Mouse (Mus musculus) forebrain, embryonic 11.5 days (tissue): Measurements from ENCODE around the gene D5Ertd579e. TPM values are rescaled to one million over a fixed set of nuclear protein-coding genes. Genes with fewer than 3 reads are reported as not detected.

Experiments
- ATAC-seq: fragments of 200-750 bp; cut with Nextera tagmentation; replicated peaks from 2 replicates; pipeline ENCODE4 v1.8.0; 2017; ENCODE audit warnings: moderate TSS enrichment; ENCODE audit not compliant: low FRiP score
- DNase-seq: peaks from one replicate; pipeline ENCODE4 v3.0.0-alpha.2; 2017; ENCODE audit warnings: low spot score
- H3K27ac ChIP-seq: fragments of 300-500 bp; sonication (generic); 2 replicates; pipeline ENCODE4 v1.5.1; 2014; ENCODE audit warnings: low read depth, low read length
- H3K27me3 ChIP-seq: fragments of 300-500 bp; sonication (generic); 2 replicates; pipeline ENCODE4 v1.6.1; 2014; ENCODE audit warnings: mild to moderate bottlenecking, low read length, mixed read lengths; ENCODE audit not compliant: control insufficient read depth, insufficient read depth
- H3K36me3 ChIP-seq: fragments of 300-500 bp; sonication (generic); 2 replicates; pipeline ENCODE4 v1.6.1; 2014; ENCODE audit warnings: mild to moderate bottlenecking, low read length, moderate library complexity, mixed read lengths; ENCODE audit not compliant: control insufficient read depth, insufficient read depth
- H3K4me1 ChIP-seq: fragments of 300-500 bp; sonication (generic); replicated peaks from 2 replicates; pipeline ENCODE4 v1.6.1; 2014; ENCODE audit warnings: low read length, mixed read lengths; ENCODE audit not compliant: control insufficient read depth, insufficient read depth
- H3K4me2 ChIP-seq: fragments of 300-500 bp; sonication (generic); 2 replicates; pipeline ENCODE4 v1.6.1; 2014; ENCODE audit warnings: low read depth, mild to moderate bottlenecking, low read length, moderate library complexity, mixed read lengths; ENCODE audit not compliant: severe bottlenecking
- H3K4me3 ChIP-seq: fragments of 300-500 bp; sonication (generic); 2 replicates; pipeline ENCODE4 v1.5.1; 2014; ENCODE audit warnings: low read depth, low read length
- H3K9ac ChIP-seq: fragments of 300-500 bp; sonication (generic); 2 replicates; pipeline ENCODE4 v1.6.1; 2014; ENCODE audit warnings: low read length
- H3K9me3 ChIP-seq: fragments of 300-500 bp; sonication (generic); 2 replicates; pipeline ENCODE4 v1.6.1; 2016; ENCODE audit warnings: low read length, mixed read lengths; ENCODE audit not compliant: control insufficient read depth
- WGBS: fragments of 180-500 bp; shearing (Covaris S2); extraction: QIAGEN DNeasy Blood & Tissue Kit; methylation state at CpG from one replicate; pipeline ENCODE4 v1.1.7; 2014; 5-methylcytosine and 5-hydroxymethylcytosine counted together
- polyA plus RNA-seq: library from polyadenylated mRNA; unstranded; fragments of >200 nt; fragmentation: Nextera tagmentation; extraction: Ambion mirVana; gene quantifications from 2 replicates; pipeline ENCODE4 v1.2.1, GENCODE M21; 2014

The D5Ertd579e gene
- polyA plus RNA-seq, 1 experiment from 2014 or later = 41.9 TPM

DNA sequence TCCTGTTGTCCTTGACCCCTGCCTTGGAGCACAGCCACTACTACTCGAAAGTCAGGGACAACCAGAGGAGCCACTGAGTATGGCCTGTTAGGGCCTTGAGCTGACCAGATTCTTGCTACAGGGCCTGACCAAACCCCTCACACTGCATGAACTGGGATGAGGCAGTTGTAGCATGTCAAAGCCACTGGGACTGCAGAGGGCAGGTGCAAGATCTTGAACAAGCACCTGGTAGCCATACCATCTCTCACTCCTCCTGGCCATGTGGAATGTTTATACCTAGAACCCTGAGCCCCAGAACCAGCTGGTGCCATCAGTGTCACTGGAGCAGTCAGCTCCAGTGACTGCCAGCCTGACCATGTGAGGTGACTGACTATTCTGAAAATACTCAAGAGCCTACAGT, 96.9 kb downstream of the D5Ertd579e start:
- H3K36me3 ChIP-seq = peaks cover 7% of the 10 kb centered on the region; the same call in 1 of the 2 replicates
- H3K4me3 ChIP-seq = no peak overlapping the region
- WGBS = 93% methylated on average over 1 of the region's 1 CpGs
- no peaks in the 10 kb centered on the region for H3K9me3 ChIP-seq
- ATAC-seq (no peak), DNase-seq (no peak)
- H3K27ac ChIP-seq = no peak overlapping the region
- no peaks in the 10 kb centered on the region for H3K27me3 ChIP-seq
- H3K9ac ChIP-seq = no peak overlapping the region
- no peaks in the 10 kb centered on the region for H3K4me1 ChIP-seq
- no peak overlapping the region for H3K4me2 ChIP-seq

DNA sequence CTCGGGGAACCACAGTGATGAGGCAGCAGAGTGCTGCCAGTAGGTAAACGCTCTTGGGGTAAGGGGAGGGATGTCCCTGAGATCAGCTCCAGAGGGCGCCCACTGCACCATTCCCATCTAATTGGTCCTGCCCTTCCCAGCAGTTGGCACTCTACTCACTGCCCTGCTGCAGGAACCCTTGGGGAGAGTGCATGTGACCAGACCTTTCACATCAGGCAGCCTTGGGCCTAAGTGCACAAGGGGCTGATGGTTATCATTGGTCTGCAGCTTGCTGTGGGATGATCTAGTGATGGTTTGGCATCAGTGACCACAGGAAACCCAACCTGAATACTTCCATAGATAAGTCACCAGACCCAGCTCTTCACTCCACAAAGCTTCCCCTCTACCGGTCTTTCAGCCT, 98.2 kb downstream of the D5Ertd579e start:
- ATAC-seq (no peak), DNase-seq (no peak)
- Histone ChIP-seq H3K9ac (no peak overlapping the region), H3K4me1 (no peaks in the 10 kb centered on the region), H3K27ac (no peak overlapping the region), H3K9me3 (no peaks in the 10 kb centered on the region), H3K4me3 (no peak overlapping the region), H3K4me2 (no peak overlapping the region), H3K27me3 (no peaks in the 10 kb centered on the region), H3K36me3 (peaks cover 7% of the 10 kb centered on the region; the same call in 1 of the 2 replicates)
- WGBS = 36% methylated on average over 4 of the region's 4 CpGs

DNA sequence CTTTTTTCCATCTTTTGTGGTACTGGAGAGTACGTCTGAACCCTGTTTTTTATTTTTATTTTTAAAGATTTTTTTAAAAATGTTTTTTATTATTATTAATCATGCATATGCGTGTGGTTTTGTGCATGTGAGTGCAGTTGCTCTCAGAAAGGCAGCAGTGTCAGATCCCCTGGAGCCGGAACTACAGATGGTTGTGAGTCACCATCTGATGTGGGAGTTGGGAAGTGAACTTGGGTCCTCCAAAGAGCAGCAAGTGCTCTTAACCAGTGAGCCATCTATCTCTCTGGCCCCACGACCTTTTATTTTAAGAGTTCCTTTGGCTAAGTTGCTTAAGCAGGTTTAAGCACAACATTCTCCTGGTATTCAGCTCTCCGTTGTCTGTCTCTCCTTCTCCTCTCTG, 99.6 kb downstream of the D5Ertd579e start:
- Histone ChIP-seq H3K27me3 (no peaks in the 10 kb centered on the region), H3K9me3 (no peaks in the 10 kb centered on the region), H3K27ac (no peak overlapping the region), H3K9ac (no peak overlapping the region), H3K4me2 (no peak overlapping the region), H3K4me1 (no peaks in the 10 kb centered on the region), H3K4me3 (no peak overlapping the region), H3K36me3 (no peaks in the 10 kb centered on the region; the same call in 1 of the 2 replicates)
- no peak for ATAC-seq
- DNase-seq = no peak
- 81% methylated on average over 5 of the region's 5 CpGs for WGBS

DNA sequence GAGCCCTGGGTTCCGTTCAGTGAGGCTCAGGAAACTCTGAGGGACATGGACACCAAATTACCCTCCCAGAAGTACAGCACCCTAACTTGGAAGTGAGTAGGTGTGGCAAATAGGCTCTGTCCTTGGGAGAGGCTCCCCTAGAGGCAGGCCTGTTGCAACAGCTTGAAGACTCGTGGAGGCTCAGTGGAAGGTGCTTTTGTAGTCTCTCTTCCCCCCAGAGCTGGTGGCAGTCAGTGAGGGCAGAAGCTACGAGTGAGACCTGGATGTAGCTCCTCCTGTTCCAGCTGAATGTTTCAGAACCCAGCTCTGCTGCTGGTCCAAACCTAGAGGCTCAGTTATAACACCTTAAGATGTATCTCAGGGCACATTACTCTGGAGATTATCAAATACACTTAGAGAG, 100.7 kb downstream of the D5Ertd579e start:
- H3K27ac ChIP-seq = no peak overlapping the region
- ATAC-seq = no peak
- H3K36me3 ChIP-seq = no peaks in the 10 kb centered on the region; the same call in 1 of the 2 replicates
- H3K4me2 ChIP-seq = no peak overlapping the region
- 40% methylated on average over 3 of the region's 3 CpGs for WGBS
- no peak overlapping the region for H3K4me3 ChIP-seq
- no peaks in the 10 kb centered on the region for H3K9me3 ChIP-seq
- H3K4me1 ChIP-seq = no peaks in the 10 kb centered on the region
- DNase-seq = no peak
- no peak overlapping the region for H3K9ac ChIP-seq
- no peaks in the 10 kb centered on the region for H3K27me3 ChIP-seq

DNA sequence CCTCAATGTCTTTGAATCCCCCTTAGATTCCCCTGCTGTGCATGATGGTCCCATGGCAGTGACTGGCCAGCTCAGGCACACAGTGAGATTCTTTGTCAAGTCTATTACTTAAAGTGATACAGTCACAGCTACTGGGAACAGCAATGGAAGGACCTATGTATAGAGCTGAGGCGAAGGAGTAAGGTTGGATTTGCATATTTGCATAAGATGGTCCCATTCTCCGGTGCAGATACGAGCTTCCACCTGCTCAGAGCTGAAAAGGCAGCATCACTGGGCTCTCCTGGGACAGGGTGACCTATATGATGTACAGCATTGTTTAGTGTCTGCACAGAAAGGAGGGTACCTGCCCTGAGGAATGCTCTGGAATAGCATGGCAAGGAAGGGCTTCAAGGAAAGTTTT, 101.5 kb downstream of the D5Ertd579e start:
- Histone ChIP-seq H3K4me1 (no peaks in the 10 kb centered on the region), H3K9me3 (no peaks in the 10 kb centered on the region), H3K36me3 (no peaks in the 10 kb centered on the region; the same call in 1 of the 2 replicates), H3K4me3 (no peak overlapping the region), H3K4me2 (no peak overlapping the region), H3K9ac (no peak overlapping the region), H3K27me3 (no peaks in the 10 kb centered on the region), H3K27ac (no peak overlapping the region)
- ATAC-seq (no peak), DNase-seq (no peak)
- 72% methylated on average over 3 of the region's 3 CpGs for WGBS

DNA sequence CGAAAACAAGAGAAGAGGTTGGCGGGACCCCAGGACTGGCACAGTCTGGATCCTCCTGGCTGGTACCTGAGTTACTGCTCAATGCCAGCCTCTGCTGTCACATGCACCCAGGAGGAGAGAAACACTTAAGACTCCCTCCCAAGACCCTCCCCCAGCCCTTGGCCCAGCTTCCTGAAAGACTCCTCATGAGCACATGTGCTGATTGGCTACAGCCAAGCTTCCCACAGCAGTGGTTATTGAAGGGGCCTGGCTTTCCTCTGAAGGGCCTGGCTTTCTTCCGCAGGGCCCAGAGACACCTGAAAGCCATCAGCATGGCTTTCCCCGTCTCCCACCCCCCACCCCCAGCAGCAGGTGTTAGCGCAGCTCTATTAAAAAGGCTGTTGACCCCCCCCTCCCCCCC, 102.6 kb downstream of the D5Ertd579e start, which contains the start of gene Tbc1d14:
TSS of gene Tbc1d14 (minus strand) at position 101 of the 400 bp plus-strand sequence.
- Histone ChIP-seq H3K4me1 (no peaks in the 10 kb centered on the region), H3K9ac (no peak within 1 kb of the TSS), H3K4me3 (no peak within 1 kb of the TSS), H3K27me3 (no peaks in the 10 kb centered on the region), H3K9me3 (no peaks in the 10 kb centered on the region), H3K27ac (no peak within 1 kb of the TSS), H3K36me3 (no peaks in the 10 kb centered on the region), H3K4me2 (no peak within 1 kb of the TSS)
- ATAC-seq = no peak
- WGBS = 82% methylated on average over 5 of the region's 5 CpGs
- no peak for DNase-seq

DNA sequence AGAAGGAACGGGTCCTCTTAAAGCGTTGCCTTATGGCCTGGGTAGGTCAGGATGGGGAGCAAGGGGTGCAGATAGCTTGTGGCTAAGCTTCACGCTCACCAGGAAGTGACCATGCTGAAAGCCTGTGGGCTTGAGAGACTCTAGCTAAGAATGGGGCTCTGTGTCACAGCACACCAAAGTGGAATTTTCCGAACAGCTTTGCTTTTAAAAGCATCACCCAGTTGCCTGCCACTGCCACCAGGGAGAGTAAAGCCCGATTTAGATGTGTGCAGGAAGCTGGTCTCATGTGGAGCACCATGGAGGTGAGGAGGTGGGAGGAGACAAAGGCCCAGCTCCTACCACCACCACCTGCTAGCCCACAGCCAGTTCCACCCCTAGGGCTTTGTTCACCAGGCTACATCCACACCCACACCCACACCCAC, 105.3 kb downstream of the D5Ertd579e start:
- H3K9ac ChIP-seq = no peak overlapping the region
- H3K4me2 ChIP-seq = no peak overlapping the region
- DNase-seq = no peak
- no peaks in the 10 kb centered on the region for H3K36me3 ChIP-seq
- H3K9me3 ChIP-seq = no peaks in the 10 kb centered on the region
- WGBS = 86% methylated on average over 5 of the region's 5 CpGs
- no peaks in the 10 kb centered on the region for H3K4me1 ChIP-seq
- no peak overlapping the region for H3K4me3 ChIP-seq
- no peak for ATAC-seq
- H3K27ac ChIP-seq = no peak overlapping the region
- no peaks in the 10 kb centered on the region for H3K27me3 ChIP-seq

DNA sequence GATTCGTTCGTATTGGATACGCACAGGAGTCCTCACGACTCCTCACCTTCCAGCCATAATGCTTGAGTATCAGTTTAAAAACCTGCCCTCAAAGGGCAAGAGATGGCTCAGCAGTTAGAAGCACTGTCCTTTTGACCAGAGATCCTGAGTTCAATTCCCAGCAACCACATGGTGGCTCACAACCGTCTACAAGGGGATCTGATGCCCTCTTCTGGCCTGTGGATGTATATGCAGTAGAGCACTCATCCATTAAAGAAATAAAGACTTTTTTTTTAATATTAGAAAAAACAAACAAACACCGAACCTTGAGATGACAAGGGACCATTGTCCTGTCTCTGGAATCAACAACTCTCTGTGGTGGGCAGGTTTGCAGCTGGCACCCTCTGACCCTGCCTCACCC, 111.5 kb downstream of the D5Ertd579e start:
- Histone ChIP-seq H3K9me3 (no peaks in the 10 kb centered on the region), H3K9ac (no peak overlapping the region), H3K4me2 (no peak overlapping the region), H3K36me3 (no peaks in the 10 kb centered on the region), H3K27ac (no peak overlapping the region), H3K4me3 (no peak overlapping the region), H3K4me1 (peaks cover 5% of the 10 kb centered on the region; the same call in 1 of the 2 replicates), H3K27me3 (no peaks in the 10 kb centered on the region)
- DNase-seq = no peak
- WGBS = 70% methylated on average over 6 of the region's 6 CpGs
- no peak for ATAC-seq

DNA sequence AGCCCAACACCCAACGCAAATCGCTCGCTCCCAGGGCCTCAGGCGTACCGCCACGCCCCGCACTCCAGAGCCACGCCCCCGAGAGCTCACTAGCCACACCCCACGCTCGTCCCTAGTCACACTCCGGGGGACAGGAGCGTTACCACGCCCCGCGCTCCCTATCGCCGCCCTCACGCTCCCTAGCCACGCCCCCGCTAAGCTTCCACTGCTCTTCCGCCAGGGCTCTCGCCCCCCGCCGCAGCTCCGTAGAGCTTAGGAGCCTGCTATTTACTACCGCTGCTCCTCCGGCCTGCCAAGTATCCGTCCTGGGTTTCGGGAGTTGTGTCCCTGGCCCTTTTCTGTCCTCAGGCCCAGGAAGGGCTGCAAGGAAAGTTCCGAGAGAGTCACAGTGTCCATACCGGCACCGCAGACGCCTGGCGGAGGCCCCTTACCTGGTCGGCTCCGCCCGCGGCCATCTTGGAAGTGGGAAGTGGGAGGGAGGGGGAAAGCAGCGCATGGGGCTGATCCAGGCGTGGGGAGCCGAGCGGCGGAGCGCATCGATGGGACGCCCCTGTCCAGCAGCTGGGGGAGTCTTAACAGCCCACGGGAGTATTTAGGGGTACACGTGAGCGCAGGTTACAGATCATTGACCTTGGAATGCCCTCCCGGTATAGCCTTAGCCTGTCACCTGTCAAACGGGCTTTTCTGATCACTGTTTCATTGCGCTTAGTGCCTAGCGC, 113.7 kb downstream of the D5Ertd579e start:
- Histone ChIP-seq H3K4me3 (peak overlapping the region; percentile 64), H3K27me3 (no peaks in the 10 kb centered on the region), H3K36me3 (no peaks in the 10 kb centered on the region), H3K9ac (peak overlapping the region; percentile 77), H3K4me2 (peak overlapping the region; percentile 95), H3K4me1 (peaks cover 5% of the 10 kb centered on the region; the same call in 1 of the 2 replicates), H3K9me3 (no peaks in the 10 kb centered on the region), H3K27ac (peak overlapping the region; percentile 55; the same call in 1 of the 2 replicates)
- DNase-seq = peak; percentile 100
- WGBS = 2% methylated on average over 53 of the region's 54 CpGs
- peak; percentile 97 for ATAC-seq
